Comparison of ENCODE assay signal across 9 mouse cellular contexts in genomic region chr17:87948965-87949584, GRCm38 (mm10). TPM values are rescaled to one million over a fixed set of nuclear protein-coding genes. Genes with fewer than 3 reads are reported as not detected.
DNase-seq lines count a peak whose midpoint lies in the region; ATAC-seq lines count a peak whose summit lies in the region.
"Had no signal": no experiment of that assay in that cellular context is flagged by ENCODE, and none has a peak within 500 bp of the region (broad histone marks: within the 10 kb centered on the region; RNA-seq: fewer than 3 reads in every experiment).

No protein-coding gene starts in this region.

- H3K36me3 ChIP-seq in kidney, embryonic 16.5 days (ENCODE audit: insufficient read depth, low read length), result no peaks in the 10 kb centered on the region
- H3K36me3 ChIP-seq in limb, embryonic 15.5 days, result no peaks in the 10 kb centered on the region
- H3K36me3 ChIP-seq: embryonic facial prominence, embryonic 12.5 days had no signal

- no peaks in the 10 kb centered on the region for H3K4me1 ChIP-seq in kidney, embryonic 16.5 days (ENCODE audit: insufficient read depth, low read length)
- no peaks in the 10 kb centered on the region for H3K4me1 ChIP-seq in limb, embryonic 15.5 days
- H3K4me1 ChIP-seq: embryonic facial prominence, embryonic 12.5 days had no signal

- DNase-seq in A20 (ENCODE audit: low read depth, low spot score), result peak; percentile 77
- DNase-seq in adrenal gland, adult 8-10 months, result peak; percentile 50
- DNase-seq in embryo, embryonic 11.5 days (ENCODE audit: low read depth, low spot score), result peak; percentile 59
- DNase-seq in gastrocnemius, postnatal 4 days (ENCODE audit: low spot score in 2 of 2), result peak; percentile 69
- peak; percentile 56 to 87 for DNase-seq in spleen, postnatal 4 days (ENCODE audit: low spot score in 2 of 2)

- H3K4me3 ChIP-seq in kidney, embryonic 16.5 days (ENCODE audit: low read length), result no peak overlapping the region
- H3K4me3 ChIP-seq in limb, embryonic 15.5 days, result no peak overlapping the region
- H3K4me3 ChIP-seq: embryonic facial prominence, embryonic 12.5 days had no signal

- H3K9me3 ChIP-seq in kidney, embryonic 16.5 days (ENCODE audit: low read length), result no peaks in the 10 kb centered on the region
- H3K9me3 ChIP-seq in limb, embryonic 15.5 days, result no peaks in the 10 kb centered on the region
- H3K9me3 ChIP-seq: embryonic facial prominence, embryonic 12.5 days had no signal

- 40% methylated on average over 16 of the region's 16 CpGs for WGBS in kidney, embryonic 16.5 days
- 41% methylated on average over 16 of the region's 16 CpGs for WGBS in limb, embryonic 15.5 days

- no peaks in the 10 kb centered on the region for H3K27me3 ChIP-seq in kidney, embryonic 16.5 days (ENCODE audit: insufficient read depth, low read length)
- H3K27me3 ChIP-seq in limb, embryonic 15.5 days, result no peaks in the 10 kb centered on the region
- H3K27me3 ChIP-seq: embryonic facial prominence, embryonic 12.5 days had no signal

- ATAC-seq in kidney, embryonic 16.5 days (ENCODE audit: low FRiP score, low TSS enrichment), result peak; percentile 57; the same call in 1 of the 2 replicates
- ATAC-seq in limb, embryonic 15.5 days (ENCODE audit: insufficient number of reproducible peaks, low FRiP score, low TSS enrichment, low read depth), result 0 out of 2 replicates have a peak, but pooled peaks have one; percentile 14
- ATAC-seq in monocyte, adult 5-6 weeks (replicated peaks; ENCODE audit: insufficient number of reproducible peaks, low FRiP score, low TSS enrichment, poor library complexity, severe bottlenecking), result peak; percentile 84

- no peak overlapping the region for H3K9ac ChIP-seq in kidney, embryonic 16.5 days (replicated peaks; ENCODE audit: low read length)
- H3K9ac ChIP-seq in limb, embryonic 15.5 days, result no peak overlapping the region
- H3K9ac ChIP-seq: embryonic facial prominence, embryonic 12.5 days had no signal

- H3K4me2 ChIP-seq in kidney, embryonic 16.5 days (replicated peaks; ENCODE audit: low read depth, low read length), result no peak overlapping the region
- no peak overlapping the region for H3K4me2 ChIP-seq in limb, embryonic 15.5 days
- H3K4me2 ChIP-seq: embryonic facial prominence, embryonic 12.5 days had no signal

- no peak overlapping the region for H3K27ac ChIP-seq in kidney, embryonic 16.5 days (ENCODE audit: low read length)
- H3K27ac ChIP-seq in limb, embryonic 15.5 days, result no peak overlapping the region
- H3K27ac ChIP-seq: embryonic facial prominence, embryonic 12.5 days had no signal

RNA-seq across cellular contexts. Expression of gene Msh6, which starts 25.8 kb away (rescaled TPM):
- total RNA-seq in adrenal gland, adult 8-10 months (2022), result 10 to 100 TPM; 14.6 to 17.4 (median 15.4) TPM
- total RNA-seq in gastrocnemius, postnatal 4 days (2021), result 10 to 100 TPM; 15.3 to 17.0 TPM
- 59.4 and 61.9 TPM in 2 replicates for polyA plus RNA-seq in kidney, embryonic 16.5 days (2015; fragmentation: Nextera tagmentation; extraction: Ambion mirVana)
- polyA plus RNA-seq in limb, embryonic 15.5 days (2015; fragmentation: Nextera tagmentation; extraction: Ambion mirVana), result 38.9 and 43.0 TPM in 2 replicates
- total RNA-seq in monocyte, adult 5-6 weeks (2017), result 27.2 to 46.1 TPM (median 30.3 TPM) in 3 replicates

RNA-seq across cellular contexts. Expression of gene Rpl36-ps4, which starts 28.3 kb away (rescaled TPM):
- not detected for total RNA-seq in adrenal gland, adult 8-10 months (2022)
- not detected for total RNA-seq in gastrocnemius, postnatal 4 days (2021)
- not detected in 2 replicates for polyA plus RNA-seq in kidney, embryonic 16.5 days (2015; fragmentation: Nextera tagmentation; extraction: Ambion mirVana)
- polyA plus RNA-seq in limb, embryonic 15.5 days (2015; fragmentation: Nextera tagmentation; extraction: Ambion mirVana), result not detected in 2 replicates
- total RNA-seq in monocyte, adult 5-6 weeks (2017), result not detected in 3 replicates
- polyA plus RNA-seq: embryonic facial prominence, embryonic 12.5 days had no signal

Comparison
In these comparisons a context has a peak if more than half of its experiments do, and no peak if none do; other contexts are left out.
1. ATAC-seq: peak in every context shown above with its lines; median percentile 84 in monocyte, adult 5-6 weeks; 57 in kidney, embryonic 16.5 days; 14 in limb, embryonic 15.5 days.